Mouse (Mus musculus) liver, adult 2 months (tissue): ENCODE data around the gene Cdh3. TPM values are rescaled to one million over a fixed set of nuclear protein-coding genes. Genes with fewer than 3 reads are reported as not detected.
A peak's percentile ranks its signal among the peaks of the same experiment; 100 is the strongest.

ENCODE experiments used
- DNase-seq: peaks from one replicate; pipeline ENCODE4 v3.0.0-alpha.2; 2011; ENCODE audit warnings: low read depth, low spot score; ENCODE audit errors: extremely low read depth
- H3K27ac ChIP-seq: fragments of 200-500 bp; replicated peaks from 2 replicates; pipeline ENCODE4 v1.5.1; 2012; ENCODE audit warnings: low read depth, mild to moderate bottlenecking, control low read depth, inconsistent platforms, low read length; ENCODE audit not compliant: insufficient read depth
- H3K27me3 ChIP-seq: fragments of 200-500 bp; 2 replicates; pipeline ENCODE4 v1.6.1; 2012; ENCODE audit warnings: mild to moderate bottlenecking, moderate library complexity, low read length, inconsistent platforms; ENCODE audit not compliant: control insufficient read depth, insufficient read depth
- H3K36me3 ChIP-seq: fragments of 200-500 bp; 2 replicates; pipeline ENCODE4 v1.6.1; 2012; ENCODE audit warnings: low read length, inconsistent platforms; ENCODE audit not compliant: control insufficient read depth, insufficient read depth
- H3K4me1 ChIP-seq: fragments of 200-500 bp; 2 replicates; pipeline ENCODE4 v1.6.1; 2011; ENCODE audit warnings: low read length; ENCODE audit not compliant: control insufficient read depth, insufficient read depth
- H3K4me3 ChIP-seq: fragments of 200-500 bp; 2 replicates; pipeline ENCODE4 v1.5.1; 2011; ENCODE audit warnings: low read depth, mild to moderate bottlenecking, control low read depth, low read length, moderate library complexity; ENCODE audit not compliant: insufficient read depth
- H3K79me2 ChIP-seq: fragments of 200-500 bp; 2 replicates; pipeline ENCODE4 v1.6.1; 2012; ENCODE audit warnings: inconsistent platforms, mild to moderate bottlenecking, low read length, moderate library complexity; ENCODE audit not compliant: control insufficient read depth, insufficient read depth
- H3K9ac ChIP-seq: fragments of 200-500 bp; 2 replicates; pipeline ENCODE4 v1.6.1; 2012; ENCODE audit warnings: low read depth, mild to moderate bottlenecking, control low read depth, inconsistent platforms, low read length
- CTCF ChIP-seq: fragments of 200-500 bp; IDR thresholded peaks from 2 replicates; pipeline ENCODE4 v1.5.1; 2011; ENCODE audit warnings: low read depth, low read length, control low read depth
- POLR2A ChIP-seq: fragments of 200-500 bp; IDR thresholded peaks from 2 replicates; pipeline ENCODE4 v1.6.1; 2011; ENCODE audit warnings: low read length, control low read depth; ENCODE audit not compliant: insufficient read depth; ENCODE audit errors: extremely low read depth
- WGBS: fragments of 180-500 bp; shearing (Covaris S2); methylation state at CpG from one replicate; pipeline ENCODE4 v1.1.7; 2018; 5-methylcytosine and 5-hydroxymethylcytosine counted together
- polyA plus RNA-seq: library from polyadenylated mRNA; depleted of rRNA; stranded (reverse); fragments of >200 nt; gene quantifications from 2 replicates; pipeline ENCODE4 v1.2.3, GENCODE M21; 2012
- total RNA-seq: library from RNA; depleted of rRNA; stranded (reverse); fragments of >200 nt; gene quantifications from 2 replicates; pipeline ENCODE4 v1.2.3, GENCODE M21; 2014

Cdh3 gene
- total and polyA plus RNA-seq, 2 experiments, result 0.09 to 0.16 TPM

- no peak overlapping the region for H3K9ac ChIP-seq
- no peaks in the 10 kb centered on the region for H3K79me2 ChIP-seq
- no peaks in the 10 kb centered on the region for H3K27me3 ChIP-seq
- no peaks in the 10 kb centered on the region for H3K4me1 ChIP-seq
- H3K27ac ChIP-seq, result no peak overlapping the region
- TF ChIP-seq CTCF (no peak), POLR2A (no peak)
- 83% methylated on average over 5 of the region's 5 CpGs for WGBS
- no peak for DNase-seq
- no peak overlapping the region for H3K4me3 ChIP-seq
- H3K36me3 ChIP-seq, result no peaks in the 10 kb centered on the region
Measured at GRCm38 (mm10) chr8:106539193-106539592, 28.5 kb downstream of the Cdh3 start.

GRCm38 (mm10) chr8:106541002-106541401 lies 30.3 kb downstream of the Cdh3 start:
- TF ChIP-seq POLR2A (no peak), CTCF (no peak)
- H3K36me3 ChIP-seq, result no peaks in the 10 kb centered on the region
- H3K27ac ChIP-seq, result no peak overlapping the region
- no peak overlapping the region for H3K4me3 ChIP-seq
- WGBS, result 57% methylated on average over 11 of the region's 11 CpGs
- H3K4me1 ChIP-seq, result no peaks in the 10 kb centered on the region
- DNase-seq, result no peak
- no peak overlapping the region for H3K9ac ChIP-seq
- no peaks in the 10 kb centered on the region for H3K27me3 ChIP-seq
- no peaks in the 10 kb centered on the region for H3K79me2 ChIP-seq

- Histone ChIP-seq H3K79me2 (no peaks in the 10 kb centered on the region), H3K4me3 (no peak overlapping the region), H3K27ac (no peak overlapping the region), H3K9ac (no peak overlapping the region), H3K4me1 (no peaks in the 10 kb centered on the region), H3K36me3 (no peaks in the 10 kb centered on the region), H3K27me3 (no peaks in the 10 kb centered on the region)
- WGBS, result 83% methylated on average over 8 of the region's 8 CpGs
- DNase-seq, result no peak
- no peak for TF ChIP-seq CTCF
- TF ChIP-seq POLR2A, result no peak
Measured at GRCm38 (mm10) chr8:106543043-106543442, 32.4 kb downstream of the Cdh3 start.

GRCm38 (mm10) chr8:106545149-106545548 lies 34.5 kb downstream of the Cdh3 start:
- DNase-seq, result no peak
- 69% methylated on average over 2 of the region's 2 CpGs for WGBS
- Histone ChIP-seq H3K4me3 (no peak overlapping the region), H3K27ac (no peak overlapping the region), H3K79me2 (no peaks in the 10 kb centered on the region), H3K27me3 (no peaks in the 10 kb centered on the region), H3K36me3 (no peaks in the 10 kb centered on the region), H3K9ac (no peak overlapping the region), H3K4me1 (no peaks in the 10 kb centered on the region)
- no peak for TF ChIP-seq POLR2A
- TF ChIP-seq CTCF, result 0 out of 2 replicates have a peak, but pooled peaks have one; percentile 4

GRCm38 (mm10) chr8:106546746-106547145 lies 36.1 kb downstream of the Cdh3 start:
- TF ChIP-seq POLR2A, result no peak
- TF ChIP-seq CTCF, result no peak
- Histone ChIP-seq H3K27ac (no peak overlapping the region), H3K9ac (no peak overlapping the region), H3K4me1 (no peaks in the 10 kb centered on the region), H3K79me2 (no peaks in the 10 kb centered on the region), H3K4me3 (no peak overlapping the region), H3K36me3 (no peaks in the 10 kb centered on the region), H3K27me3 (no peaks in the 10 kb centered on the region)
- no peak for DNase-seq
- WGBS, result 84% methylated on average over 7 of the region's 7 CpGs

GRCm38 (mm10) chr8:106548366-106548936 lies 37.8 kb downstream of the Cdh3 start:
- TF ChIP-seq CTCF, result no peak
- no peak for TF ChIP-seq POLR2A
- no peak for DNase-seq
- WGBS, result 89% methylated on average over 10 of the region's 10 CpGs

More at GRCm38 (mm10) chr8:106548366-106548936, 37.8 kb downstream of the Cdh3 start:
- no peaks in the 10 kb centered on the region for H3K79me2 ChIP-seq
- no peaks in the 10 kb centered on the region for H3K36me3 ChIP-seq
- no peak overlapping the region for H3K27ac ChIP-seq
- H3K4me1 ChIP-seq, result no peaks in the 10 kb centered on the region
- no peaks in the 10 kb centered on the region for H3K27me3 ChIP-seq
- no peak overlapping the region for H3K4me3 ChIP-seq
- no peak overlapping the region for H3K9ac ChIP-seq
